Mouse (Mus musculus): ENCODE data around the gene Olfr135. TPM values are rescaled to one million over a fixed set of nuclear protein-coding genes. Genes with fewer than 3 reads are reported as not detected.

The Olfr135 gene
- not detected in 2 replicates for polyA plus RNA-seq (2021; fragmentation: Nextera tagmentation)
- long read RNA-seq, experiment 1, result 0 reads
- long read RNA-seq, experiment 2, result 0 reads

DNA sequence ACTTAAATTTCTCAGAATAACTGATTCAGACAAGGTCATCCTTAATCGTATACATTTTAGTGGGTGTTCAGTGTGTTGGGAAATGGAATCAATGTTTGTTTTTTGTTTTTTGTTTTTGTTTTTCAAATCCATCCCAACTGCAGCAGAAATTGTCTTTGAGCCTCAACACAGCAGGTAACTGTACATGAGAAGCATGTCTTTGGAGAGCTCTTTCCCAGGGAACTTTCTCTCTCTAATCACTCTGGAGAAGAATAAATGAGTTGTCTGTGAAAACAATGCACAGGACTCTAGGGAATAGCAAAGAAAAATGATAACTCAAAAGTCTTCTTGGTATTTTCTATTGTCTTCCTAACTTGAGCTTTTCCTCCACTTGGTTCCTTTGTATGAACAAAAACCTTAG lies at the start of gene Olfr135:
TSS of gene Olfr135 (plus strand) at position 301 of the 400 bp plus-strand sequence.

DNA sequence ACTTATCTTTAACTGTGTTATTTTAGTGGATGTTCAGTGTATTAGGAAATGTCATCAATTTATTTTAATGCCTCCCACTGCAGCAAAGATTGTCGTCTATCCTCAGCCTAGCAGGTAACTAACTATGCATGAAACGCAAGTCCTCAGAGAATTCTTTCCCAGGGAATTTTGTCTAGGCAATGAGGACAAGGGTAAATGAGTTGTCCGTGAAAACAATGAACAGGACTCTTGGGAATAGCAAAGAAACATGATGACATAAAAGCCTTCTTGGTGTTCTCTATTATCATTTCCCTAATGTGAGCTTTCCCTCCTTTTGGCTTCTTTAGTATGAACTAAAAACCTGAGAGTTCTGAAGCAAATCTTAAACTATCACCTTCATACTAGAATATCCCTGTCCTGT lies 33.0 kb upstream of the Olfr135 start, which contains the start of gene Olfr134:
TSS of gene Olfr134 (plus strand) at position 301 of the 400 bp plus-strand sequence.

Other genes starting within 250 kb of the Olfr135 start
- gene Olfr129, start 144.3 kb upstream of the Olfr135 start, polyA plus RNA-seq (2021; fragmentation: Nextera tagmentation), result not detected in 2 replicates
- gene Olfr130, start 140.4 kb upstream of the Olfr135 start, polyA plus RNA-seq (2021; fragmentation: Nextera tagmentation), result not detected in 2 replicates
- not detected in 2 replicates for gene Olfr131, start 115.6 kb upstream of the Olfr135 start, polyA plus RNA-seq (2021; fragmentation: Nextera tagmentation)
- gene Olfr132, start 69.8 kb upstream of the Olfr135 start, polyA plus RNA-seq (2021; fragmentation: Nextera tagmentation), result not detected in 2 replicates
- not detected in 2 replicates for gene Olfr133, start 59.1 kb upstream of the Olfr135 start, polyA plus RNA-seq (2021; fragmentation: Nextera tagmentation)
- not detected in 2 replicates for gene Olfr134, start 32.9 kb upstream of the Olfr135 start, polyA plus RNA-seq (2021; fragmentation: Nextera tagmentation)
- not detected in 2 replicates for gene Olfr138, start 56.7 kb downstream of the Olfr135 start, polyA plus RNA-seq (2021; fragmentation: Nextera tagmentation)
- not detected in 2 replicates for gene Olfr137, start 103.2 kb downstream of the Olfr135 start, polyA plus RNA-seq (2021; fragmentation: Nextera tagmentation)
- gene Olfr136, start 125.5 kb downstream of the Olfr135 start, polyA plus RNA-seq (2021; fragmentation: Nextera tagmentation), result not detected in 2 replicates
- not detected in 2 replicates for gene Esp36, start 215.8 kb downstream of the Olfr135 start, polyA plus RNA-seq (2021; fragmentation: Nextera tagmentation)

Data from left cerebral cortex, adult 6 months (tissue).